Mouse (Mus musculus): ENCODE results near the gene Mcpt4. TPM values are rescaled to one million over a fixed set of nuclear protein-coding genes. Genes with fewer than 3 reads are reported as not detected.

Mcpt4 gene
- total and polyA plus RNA-seq, 3 experiments: not detected

GRCm38 (mm10) chr14:56105016-56105415 lies 42.9 kb upstream of the Mcpt4 start:
- Histone ChIP-seq H3K9me3 (replicated peaks; ENCODE audit: low read length) (no peaks in the 10 kb centered on the region), H3K27me3 (replicated peaks) (peaks cover 5% of the 10 kb centered on the region), H3K27ac (ENCODE audit: insufficient read depth, low read depth) (no peak overlapping the region), H3K9ac (ENCODE audit: insufficient read depth, low read depth) (no peak overlapping the region), H3K36me3 (replicated peaks in 1 of 2; ENCODE audit: control insufficient read depth in 1 of 2, insufficient read depth in 1 of 2, low read length in 1 of 2) (no peaks in the 10 kb centered on the region), H3K4me3 (replicated peaks in 1 of 3; ENCODE audit: low read depth in 2 of 3, low read length in 2 of 3, poor library complexity in 1 of 3) (no peak overlapping the region), H3K79me2 (replicated peaks; ENCODE audit: control insufficient read depth, extremely low read depth, insufficient read depth, poor library complexity, severe bottlenecking) (no peaks in the 10 kb centered on the region), H3K4me2 (ENCODE audit: insufficient read depth, low read depth, poor library complexity, severe bottlenecking) (no peak overlapping the region), H3K4me1 (ENCODE audit: control insufficient read depth in 1 of 2, insufficient read depth in 2 of 2) (peaks cover 0 to 3% of the 10 kb centered on the region in 2 experiments; a peak in 1 of 4 replicates)
- in situ Hi-C loops (cut with MboI; ENCODE audit: low pct_ligation_motif_present, low pct_unique_long_range_greater_than_20kb, low sequenced_read_pairs): no loop called here
- TF ChIP-seq CHD2 (IDR thresholded peaks at IDR 0.05; ENCODE audit: low read length) (no peak), BHLHE40 (IDR thresholded peaks at IDR 0.05; ENCODE audit: low read depth, low read length) (no peak), SIN3A (IDR thresholded peaks at IDR 0.05; ENCODE audit: low read length) (no peak), NRF1 (IDR thresholded peaks at IDR 0.05; ENCODE audit: low read depth, low read length) (no peak), TCF12 (IDR thresholded peaks at IDR 0.05; ENCODE audit: low read depth, low read length) (no peak), JUND (conservative IDR thresholded peaks at IDR 0.05; ENCODE audit: low read depth, low read length) (no peak), ZKSCAN1 (IDR thresholded peaks at IDR 0.05; ENCODE audit: borderline replicate concordance, low read depth, low read length) (no peak), KAT2A (IDR thresholded peaks at IDR 0.05; ENCODE audit: insufficient replicate concordance, low read length) (no peak), CTCF (conservative IDR thresholded peaks at IDR 0.05 in 1 of 2, IDR thresholded peaks at IDR 0.05 in 1 of 2; ENCODE audit: low read depth in 2 of 2, low read length in 2 of 2) (no peak), GABPA (IDR thresholded peaks at IDR 0.05; ENCODE audit: insufficient replicate concordance, low read depth, low read length) (no peak)
- no peak for DNase-seq (ENCODE audit: extremely low read depth)
- dilution Hi-C loops (cut with MboI; ENCODE audit: extremely low pct_ligation_motif_present, extremely low pct_unique_long_range_greater_than_20kb, low sequenced_read_pairs): no loop called here

- no peak overlapping the region for H3K9ac ChIP-seq (ENCODE audit: insufficient read depth, low read depth)
- H3K27me3 ChIP-seq (replicated peaks): peaks cover 4% of the 10 kb centered on the region
- no peak for DNase-seq (ENCODE audit: extremely low read depth)
- no peaks in the 10 kb centered on the region for H3K9me3 ChIP-seq (replicated peaks; ENCODE audit: low read length)
- in situ Hi-C loops (cut with MboI; ENCODE audit: low pct_ligation_motif_present, low pct_unique_long_range_greater_than_20kb, low sequenced_read_pairs): no loop called here
- H3K27ac ChIP-seq (ENCODE audit: insufficient read depth, low read depth): no peak overlapping the region
- no peak overlapping the region for H3K4me3 ChIP-seq (replicated peaks in 1 of 3; ENCODE audit: low read depth in 2 of 3, low read length in 2 of 3, poor library complexity in 1 of 3)
- dilution Hi-C loops (cut with MboI; ENCODE audit: extremely low pct_ligation_motif_present, extremely low pct_unique_long_range_greater_than_20kb, low sequenced_read_pairs): no loop called here
- no peaks in the 10 kb centered on the region for H3K79me2 ChIP-seq (replicated peaks; ENCODE audit: control insufficient read depth, extremely low read depth, insufficient read depth, poor library complexity, severe bottlenecking)
- TF ChIP-seq MEF2A (IDR thresholded peaks at IDR 0.05; ENCODE audit: borderline replicate concordance, low read depth, low read length) (no peak), CTCF (conservative IDR thresholded peaks at IDR 0.05 in 1 of 2, IDR thresholded peaks at IDR 0.05 in 1 of 2; ENCODE audit: low read depth in 2 of 2, low read length in 2 of 2) (no peak), UBTF (IDR thresholded peaks at IDR 0.05; ENCODE audit: low read depth, low read length) (no peak), KAT2A (IDR thresholded peaks at IDR 0.05; ENCODE audit: insufficient replicate concordance, low read length) (no peak), SIN3A (IDR thresholded peaks at IDR 0.05; ENCODE audit: low read length) (no peak), BHLHE40 (IDR thresholded peaks at IDR 0.05; ENCODE audit: low read depth, low read length) (no peak), POLR2A (IDR thresholded peaks at IDR 0.05; ENCODE audit: low read depth, low read length) (no peak), POLR2AphosphoS2 (IDR thresholded peaks at IDR 0.05; ENCODE audit: low read depth, low read length) (no peak), CHD1 (IDR thresholded peaks at IDR 0.05; ENCODE audit: low read depth, low read length) (no peak), NELFE (IDR thresholded peaks at IDR 0.05; ENCODE audit: low read depth, low read length) (no peak), ELF1 (IDR thresholded peaks at IDR 0.05; ENCODE audit: low read depth, low read length) (no peak), ETS1 (conservative IDR thresholded peaks at IDR 0.05; ENCODE audit: low read depth, low read length) (no peak), USF2 (conservative IDR thresholded peaks at IDR 0.05; ENCODE audit: low read depth, low read length) (no peak), TCF12 (IDR thresholded peaks at IDR 0.05; ENCODE audit: low read depth, low read length) (no peak), ZNF384 (IDR thresholded peaks at IDR 0.05; ENCODE audit: low read depth, low read length) (no peak)
- H3K4me1 ChIP-seq (ENCODE audit: control insufficient read depth in 1 of 2, insufficient read depth in 2 of 2): peaks cover 0 to 4% of the 10 kb centered on the region in 2 experiments; a peak in 2 of 4 replicates
- H3K4me2 ChIP-seq (ENCODE audit: insufficient read depth, low read depth, poor library complexity, severe bottlenecking): no peak overlapping the region
- H3K36me3 ChIP-seq (replicated peaks in 1 of 2; ENCODE audit: control insufficient read depth in 1 of 2, insufficient read depth in 1 of 2, low read length in 1 of 2): no peaks in the 10 kb centered on the region
These were observed 41.3 kb upstream of the Mcpt4 start for GRCm38 (mm10) chr14:56103452-56103851.
